Mouse (Mus musculus): Measurements from ENCODE around the gene Trir. TPM values are rescaled to one million over a fixed set of nuclear protein-coding genes. Genes with fewer than 3 reads are reported as not detected.

Gene Trir
- 100 to 1,000 TPM; 158 to 163 TPM for total RNA-seq (2021)

- intact Hi-C loops (cut with DNase I), result no loop called here
- peak; percentile 97 for DNase-seq
These were observed at the start of gene Trir for GRCm38 (mm10) chr8:85026670-85027515. Gene Trir (plus strand): TSS chr8:85026823.

- DNase-seq, result peak; percentile 46
- intact Hi-C loops (cut with DNase I), result no loop called here
These were observed 49.0 kb upstream of the Trir start for GRCm38 (mm10) chr8:84977435-84978247.

GRCm38 (mm10) chr8:84978248-84978940, 48.2 kb upstream of the Trir start, which contains the start of gene Junb:
Gene Junb (minus strand): TSS chr8:84978718.
- intact Hi-C loops (cut with DNase I), result no loop called here
- DNase-seq, result peak; percentile 78

- intact Hi-C loops (cut with DNase I), result no loop called here
- peak; percentile 88 for DNase-seq
These were observed 46.8 kb upstream of the Trir start for GRCm38 (mm10) chr8:84979599-84980421.

- DNase-seq, result peak; percentile 83
- intact Hi-C loops (cut with DNase I), result no loop called here
These were observed 45.8 kb upstream of the Trir start for GRCm38 (mm10) chr8:84980622-84981358.

GRCm38 (mm10) chr8:84981644-84982498, 44.8 kb upstream of the Trir start:
- no peak for DNase-seq
- intact Hi-C loops (cut with DNase I), result no loop called here

- intact Hi-C loops (cut with DNase I), result no loop called here
- no peak for DNase-seq
These were observed 44.1 kb upstream of the Trir start for GRCm38 (mm10) chr8:84982499-84983011.

- DNase-seq, result no peak
- intact Hi-C loops (cut with DNase I), result no loop called here
These were observed 42.2 kb upstream of the Trir start for GRCm38 (mm10) chr8:84984294-84985048.

- no peak for DNase-seq
- intact Hi-C loops (cut with DNase I), result no loop called here
These were observed 41.5 kb upstream of the Trir start for GRCm38 (mm10) chr8:84985049-84985683.

- intact Hi-C loops (cut with DNase I), result no loop called here
- peak; percentile 87 for DNase-seq
These were observed 40.8 kb upstream of the Trir start for GRCm38 (mm10) chr8:84985684-84986378.

- intact Hi-C loops (cut with DNase I), result no loop called here
These were observed 40.2 kb upstream of the Trir start for GRCm38 (mm10) chr8:84986379-84986945.

GRCm38 (mm10) chr8:84987388-84987787, 39.2 kb upstream of the Trir start:
- no peak for DNase-seq
- intact Hi-C loops (cut with DNase I), result no loop called here

More at GRCm38 (mm10) chr8:84986379-84986945, 40.2 kb upstream of the Trir start:
- no peak for DNase-seq

GRCm38 (mm10) chr8:84987903-84988302, 38.7 kb upstream of the Trir start:
- intact Hi-C loops (cut with DNase I), result no loop called here
- DNase-seq, result no peak

- intact Hi-C loops (cut with DNase I), result no loop called here
- DNase-seq, result peak; percentile 30
These were observed 37.3 kb upstream of the Trir start for GRCm38 (mm10) chr8:84989311-84989731.

- intact Hi-C loops (cut with DNase I), result no loop called here
- peak; percentile 92 for DNase-seq
These were observed 36.8 kb upstream of the Trir start for GRCm38 (mm10) chr8:84989810-84990209.

GRCm38 (mm10) chr8:84990349-84990748, 36.3 kb upstream of the Trir start, which contains the start of gene Hook2:
Gene Hook2 (plus strand): TSS chr8:84990603.
- intact Hi-C loops (cut with DNase I), result no loop called here
- DNase-seq, result peak; percentile 98
